Mouse (Mus musculus) midbrain, embryonic 15.5 days (tissue): ENCODE data around the gene Klk1b26. TPM values are rescaled to one million over a fixed set of nuclear protein-coding genes. Genes with fewer than 3 reads are reported as not detected.
"Not testable (repeated sequence)": the region's sequence is repeated elsewhere in the genome, so short reads cannot be mapped to it uniquely, and the experiment has no call there.

ENCODE experiments used
- ATAC-seq: fragments of 200-750 bp; cut with Nextera tagmentation; replicated peaks from 2 replicates; pipeline ENCODE4 v1.8.0; 2017; ENCODE audit warnings: moderate TSS enrichment
- H3K27ac ChIP-seq: fragments of 300-500 bp; sonication (generic); 2 replicates; pipeline ENCODE4 v1.5.1; 2015; ENCODE audit warnings: mild to moderate bottlenecking, inconsistent platforms
- H3K27me3 ChIP-seq: fragments of 300-500 bp; sonication (generic); replicated peaks from 2 replicates; pipeline ENCODE4 v1.6.1; 2015; ENCODE audit warnings: inconsistent platforms
- H3K36me3 ChIP-seq: fragments of 300-500 bp; sonication (generic); replicated peaks from 2 replicates; pipeline ENCODE4 v1.6.1; 2015; ENCODE audit warnings: inconsistent platforms
- H3K4me1 ChIP-seq: fragments of 300-500 bp; sonication (generic); 2 replicates; pipeline ENCODE4 v1.6.1; 2015; ENCODE audit warnings: inconsistent platforms
- H3K4me2 ChIP-seq: fragments of 300-500 bp; sonication (generic); 2 replicates; pipeline ENCODE4 v1.6.1; 2015; ENCODE audit warnings: inconsistent platforms, mild to moderate bottlenecking, moderate library complexity
- H3K4me3 ChIP-seq: fragments of 300-500 bp; sonication (generic); 2 replicates; pipeline ENCODE4 v1.5.1; 2015; ENCODE audit warnings: mild to moderate bottlenecking, inconsistent platforms
- H3K9ac ChIP-seq: fragments of 300-500 bp; sonication (generic); 2 replicates; pipeline ENCODE4 v1.6.1; 2015; ENCODE audit warnings: mild to moderate bottlenecking, inconsistent platforms
- H3K9me3 ChIP-seq: fragments of 300-500 bp; sonication (generic); 2 replicates; pipeline ENCODE4 v1.6.1; 2016; ENCODE audit warnings: inconsistent platforms
- whole genome bisulfite sequencing: fragments of 180-500 bp; shearing (Covaris S2); methylation state at CpG from one replicate; pipeline ENCODE4 v1.1.7; 2015; ENCODE audit warnings: mixed read lengths; 5-methylcytosine and 5-hydroxymethylcytosine counted together
- polyA plus RNA-seq: library from polyadenylated mRNA; unstranded; fragments of >200 nt; fragmentation: Nextera tagmentation; extraction: Ambion mirVana; gene quantifications from 2 replicates; pipeline ENCODE4 v1.2.1, GENCODE M21; 2015

Gene Klk1b26
- polyA plus RNA-seq = not detected in 2 replicates

GRCm38 (mm10) chr7:44011868-44012267, at the start of gene Klk1b26:
Gene Klk1b26 (plus strand): TSS chr7:44012168.
- not testable (repeated sequence) for H3K4me3 ChIP-seq, H3K27ac ChIP-seq, H3K4me1 ChIP-seq, H3K27me3 ChIP-seq, H3K9me3 ChIP-seq, H3K4me2 ChIP-seq, ATAC-seq, H3K36me3 ChIP-seq, H3K9ac ChIP-seq

- no peaks in the 10 kb centered on the region for H3K9me3 ChIP-seq
- no peak within 1 kb of the TSS for H3K27ac ChIP-seq
- H3K27me3 ChIP-seq = no peaks in the 10 kb centered on the region
- no peaks in the 10 kb centered on the region for H3K36me3 ChIP-seq
- no peak within 1 kb of the TSS for H3K4me2 ChIP-seq
- no peak within 1 kb of the TSS for H3K4me3 ChIP-seq
- no peak within 1 kb of the TSS for H3K9ac ChIP-seq
- H3K4me1 ChIP-seq = no peaks in the 10 kb centered on the region
- ATAC-seq = no peak
- 64% methylated on average over 3 of the region's 3 CpGs for WGBS
Measured at GRCm38 (mm10) chr7:43966451-43966850, 45.5 kb upstream of the Klk1b26 start, which contains the start of gene Klk1b1. Gene Klk1b1 (plus strand): TSS chr7:43966751.

- Histone ChIP-seq H3K36me3 (no peaks in the 10 kb centered on the region), H3K4me1 (no peaks in the 10 kb centered on the region), H3K9ac (no peak overlapping the region), H3K27me3 (no peaks in the 10 kb centered on the region), H3K27ac (no peak overlapping the region), H3K9me3 (no peaks in the 10 kb centered on the region), H3K4me2 (no peak overlapping the region), H3K4me3 (no peak overlapping the region)
- no peak for ATAC-seq
- 80% methylated on average over 3 of the region's 3 CpGs for WGBS
Measured at GRCm38 (mm10) chr7:43967058-43967457, 44.9 kb upstream of the Klk1b26 start.

GRCm38 (mm10) chr7:43967612-43968011, 44.4 kb upstream of the Klk1b26 start:
- H3K27me3 ChIP-seq = no peaks in the 10 kb centered on the region
- no peak overlapping the region for H3K4me3 ChIP-seq
- no peak for ATAC-seq

GRCm38 (mm10) chr7:43975761-43976160, 36.2 kb upstream of the Klk1b26 start, which contains the start of gene Klk1b9:
Gene Klk1b9 (plus strand): TSS chr7:43976061.
- not testable (repeated sequence) for H3K4me3 ChIP-seq, H3K4me1 ChIP-seq, H3K4me2 ChIP-seq, H3K27me3 ChIP-seq, H3K9me3 ChIP-seq, ATAC-seq, H3K9ac ChIP-seq, H3K27ac ChIP-seq, H3K36me3 ChIP-seq
- 84% methylated on average over 1 of the region's 1 CpGs for WGBS

More at GRCm38 (mm10) chr7:43967612-43968011, 44.4 kb upstream of the Klk1b26 start:
- H3K36me3 ChIP-seq = no peaks in the 10 kb centered on the region
- H3K9me3 ChIP-seq = no peaks in the 10 kb centered on the region
- no peak overlapping the region for H3K4me2 ChIP-seq
- H3K9ac ChIP-seq = no peak overlapping the region
- WGBS = 88% methylated on average over 2 of the region's 2 CpGs
- no peak overlapping the region for H3K27ac ChIP-seq
- H3K4me1 ChIP-seq = no peaks in the 10 kb centered on the region

GRCm38 (mm10) chr7:43985657-43986056, 26.3 kb upstream of the Klk1b26 start:
- no peaks in the 10 kb centered on the region for H3K27me3 ChIP-seq
- ATAC-seq = no peak
- H3K9ac ChIP-seq = no peak overlapping the region
- H3K4me1 ChIP-seq = no peaks in the 10 kb centered on the region
- no peak overlapping the region for H3K27ac ChIP-seq
- H3K4me2 ChIP-seq = no peak overlapping the region
- no peaks in the 10 kb centered on the region for H3K36me3 ChIP-seq
- no peaks in the 10 kb centered on the region for H3K9me3 ChIP-seq
- H3K4me3 ChIP-seq = no peak overlapping the region

- H3K9me3 ChIP-seq, H3K9ac ChIP-seq, H3K27me3 ChIP-seq, ATAC-seq, H3K27ac ChIP-seq, H3K4me3 ChIP-seq, H3K36me3 ChIP-seq, H3K4me2 ChIP-seq, H3K4me1 ChIP-seq: not testable (repeated sequence)
- 80% methylated on average over 1 of the region's 1 CpGs for WGBS
Measured at GRCm38 (mm10) chr7:43994821-43995220, 17.1 kb upstream of the Klk1b26 start.

- not testable (repeated sequence) for H3K9ac ChIP-seq, H3K9me3 ChIP-seq, H3K4me2 ChIP-seq, H3K27me3 ChIP-seq, H3K36me3 ChIP-seq, ATAC-seq, H3K4me3 ChIP-seq, H3K4me1 ChIP-seq, H3K27ac ChIP-seq
- 93% methylated on average over 4 of the region's 4 CpGs for WGBS
Measured at GRCm38 (mm10) chr7:43995577-43995976, 16.4 kb upstream of the Klk1b26 start, which contains the start of gene Klk1b11. Gene Klk1b11 (plus strand): TSS chr7:43995877.

- Histone ChIP-seq H3K36me3 (no peaks in the 10 kb centered on the region), H3K4me2 (no peak overlapping the region), H3K4me3 (no peak overlapping the region), H3K4me1 (no peaks in the 10 kb centered on the region), H3K9ac (no peak overlapping the region), H3K27ac (no peak overlapping the region), H3K27me3 (no peaks in the 10 kb centered on the region), H3K9me3 (no peaks in the 10 kb centered on the region)
- no peak for ATAC-seq
Measured at GRCm38 (mm10) chr7:44004847-44005246, 7.1 kb upstream of the Klk1b26 start.

GRCm38 (mm10) chr7:44014666-44015065, 2.7 kb downstream of the Klk1b26 start:
- H3K4me3 ChIP-seq, H3K4me2 ChIP-seq, H3K9ac ChIP-seq, H3K27ac ChIP-seq, ATAC-seq, H3K4me1 ChIP-seq, H3K36me3 ChIP-seq, H3K9me3 ChIP-seq, H3K27me3 ChIP-seq: not testable (repeated sequence)
- 80% methylated on average over 6 of the region's 6 CpGs for WGBS

GRCm38 (mm10) chr7:44015071-44015470, 3.1 kb downstream of the Klk1b26 start:
- no peak overlapping the region for H3K4me3 ChIP-seq
- no peaks in the 10 kb centered on the region for H3K4me1 ChIP-seq
- no peak for ATAC-seq
- 94% methylated on average over 5 of the region's 5 CpGs for WGBS
- no peaks in the 10 kb centered on the region for H3K36me3 ChIP-seq
- no peak overlapping the region for H3K27ac ChIP-seq
- H3K4me2 ChIP-seq = no peak overlapping the region
- H3K9me3 ChIP-seq = no peaks in the 10 kb centered on the region
- H3K27me3 ChIP-seq = no peaks in the 10 kb centered on the region
- no peak overlapping the region for H3K9ac ChIP-seq

- H3K36me3 ChIP-seq, ATAC-seq, H3K9ac ChIP-seq, H3K4me2 ChIP-seq, H3K4me1 ChIP-seq, H3K27ac ChIP-seq, H3K4me3 ChIP-seq, H3K27me3 ChIP-seq, H3K9me3 ChIP-seq: not testable (repeated sequence)
- 71% methylated on average over 3 of the region's 3 CpGs for WGBS
Measured at GRCm38 (mm10) chr7:44051990-44052389, 40.0 kb downstream of the Klk1b26 start, which contains the start of gene Klk1b27. Gene Klk1b27 (plus strand): TSS chr7:44052290.
